Mouse (Mus musculus) MEL (cell line): ENCODE results near the gene Gm45623. TPM values are rescaled to one million over a fixed set of nuclear protein-coding genes. Genes with fewer than 3 reads are reported as not detected.

ENCODE experiments used
- DNase-seq: peaks from one replicate; pipeline ENCODE4 v3.0.0; 2011; ENCODE audit warnings: low read depth, low spot score
- H3K27ac ChIP-seq: 2 replicates; pipeline ENCODE4 v1.5.1; 2012; ENCODE audit warnings: low read depth, mild to moderate bottlenecking, control low read depth, low read length, moderate library complexity; ENCODE audit not compliant: control insufficient read depth
- H3K27me3 ChIP-seq, 2 experiments: fragments of 150-350 bp in 1 of 2; sonication (generic) in 1 of 2; 2 replicates each; pipeline ENCODE4 v1.6.1; 2012; ENCODE audit warnings: low read length in 2 of 2, mild to moderate bottlenecking in 2 of 2, improper control_type of control experiment in 1 of 2, moderate library complexity in 1 of 2; ENCODE audit not compliant: insufficient read depth in 2 of 2, control insufficient read depth in 1 of 2
- H3K36me3 ChIP-seq, 2 experiments: 2 replicates each; pipeline ENCODE4 v1.6.1; 2012 to 2014; ENCODE audit warnings: low read length in 2 of 2, improper control_type of control experiment in 1 of 2, inconsistent platforms in 1 of 2, mild to moderate bottlenecking in 1 of 2; ENCODE audit not compliant: insufficient read depth in 2 of 2, control insufficient read depth in 1 of 2
- H3K4me1 ChIP-seq, 2 experiments: fragments of 150-350 bp in 1 of 2; sonication (generic) in 1 of 2; 2 replicates each; pipeline ENCODE4 v1.6.1; 2012; ENCODE audit warnings: low read length in 2 of 2, improper control_type of control experiment in 1 of 2, mild to moderate bottlenecking in 1 of 2; ENCODE audit not compliant: insufficient read depth in 2 of 2, control insufficient read depth in 1 of 2
- H3K4me3 ChIP-seq, 2 experiments: fragments of 150-350 bp in 1 of 2; sonication (generic) in 1 of 2; 2 replicates each; pipeline ENCODE4 v1.5.1; 2012; ENCODE audit warnings: low read depth in 2 of 2, low read length in 2 of 2, mild to moderate bottlenecking in 2 of 2, moderate library complexity in 2 of 2, control low read depth in 1 of 2, improper control_type of control experiment in 1 of 2; ENCODE audit not compliant: control insufficient read depth in 1 of 2, insufficient read depth in 1 of 2
- H3K79me2 ChIP-seq: 2 replicates; pipeline ENCODE4 v1.6.1; 2012; ENCODE audit warnings: mild to moderate bottlenecking, low read length, moderate library complexity; ENCODE audit not compliant: control insufficient read depth, poor library complexity, insufficient read depth
- H3K9ac ChIP-seq: 2 replicates; pipeline ENCODE4 v1.6.1; 2012; ENCODE audit warnings: low read depth, mild to moderate bottlenecking, control low read depth, low read length, moderate library complexity; ENCODE audit not compliant: control insufficient read depth, poor library complexity, severe bottlenecking
- H3K9me3 ChIP-seq: fragments of 150-350 bp; sonication (generic); replicated peaks from 2 replicates; pipeline ENCODE4 v1.6.1; 2012; ENCODE audit warnings: mild to moderate bottlenecking, low read length, improper control_type of control experiment, moderate library complexity; ENCODE audit not compliant: insufficient read depth
- BHLHE40 ChIP-seq: IDR thresholded peaks from 2 replicates; pipeline ENCODE4 v1.6.1; 2012; ENCODE audit warnings: low read depth, mild to moderate bottlenecking, inconsistent platforms, low read length, improper control_type of control experiment, borderline replicate concordance
- CHD1 ChIP-seq: IDR thresholded peaks from 2 replicates; pipeline ENCODE4 v1.6.1; 2012; ENCODE audit warnings: low read depth, mild to moderate bottlenecking, inconsistent platforms, low read length, improper control_type of control experiment
- CHD2 ChIP-seq: IDR thresholded peaks from 2 replicates; pipeline ENCODE4 v1.6.1; 2011; ENCODE audit warnings: low read length, improper control_type of control experiment
- GATA1 ChIP-seq: IDR thresholded peaks from 2 replicates; pipeline ENCODE4 v1.6.1; 2011; ENCODE audit warnings: low read depth, low read length, improper control_type of control experiment
- JUND ChIP-seq: IDR thresholded peaks from 2 replicates; pipeline ENCODE4 v1.6.1; 2011; ENCODE audit warnings: low read depth, mild to moderate bottlenecking, improper control_type of control experiment, low read length
- KAT2A ChIP-seq: conservative IDR thresholded peaks from 2 replicates; pipeline ENCODE4 v1.6.1; 2012; ENCODE audit warnings: low read depth, low read length, improper control_type of control experiment, inconsistent platforms
- MAZ ChIP-seq: IDR thresholded peaks from 2 replicates; pipeline ENCODE4 v1.6.1; 2012; ENCODE audit warnings: low read depth, mild to moderate bottlenecking, inconsistent platforms, low read length, improper control_type of control experiment
- MYB ChIP-seq: IDR thresholded peaks from 2 replicates; pipeline ENCODE4 v1.6.1; 2011; ENCODE audit warnings: mild to moderate bottlenecking, low read depth, low read length, improper control_type of control experiment
- NELFE ChIP-seq: IDR thresholded peaks from 2 replicates; pipeline ENCODE4 v1.6.1; 2011; ENCODE audit warnings: low read depth, low read length, improper control_type of control experiment
- POLR2A ChIP-seq, 2 experiments: IDR thresholded peaks; 2 replicates each; pipeline ENCODE4 v1.6.1; 2011 to 2012; ENCODE audit warnings: low read length in 2 of 2, mild to moderate bottlenecking in 2 of 2, control low read depth in 1 of 2, improper control_type of control experiment in 1 of 2, low read depth in 1 of 2, moderate library complexity in 1 of 2; ENCODE audit not compliant: control insufficient read depth in 1 of 2, insufficient read depth in 1 of 2, poor library complexity in 1 of 2
- RAD21 ChIP-seq: IDR thresholded peaks from 2 replicates; pipeline ENCODE4 v1.6.1; 2011; ENCODE audit warnings: mild to moderate bottlenecking, low read depth, low read length, improper control_type of control experiment
- RCOR1 ChIP-seq: IDR thresholded peaks from 2 replicates; pipeline ENCODE4 v1.6.1; 2012; ENCODE audit warnings: low read depth, mild to moderate bottlenecking, inconsistent platforms, low read length, improper control_type of control experiment
- SMC3 ChIP-seq: IDR thresholded peaks from 2 replicates; pipeline ENCODE4 v1.6.1; 2011; ENCODE audit warnings: low read depth, low read length, improper control_type of control experiment
- TAL1 ChIP-seq: IDR thresholded peaks from 2 replicates; pipeline ENCODE4 v1.6.1; 2012; ENCODE audit warnings: mild to moderate bottlenecking, inconsistent platforms, low read length, moderate library complexity, mixed read lengths
- TCF12 ChIP-seq: IDR thresholded peaks from 2 replicates; pipeline ENCODE4 v1.6.1; 2014; ENCODE audit warnings: low read depth, mild to moderate bottlenecking, inconsistent platforms, low read length, improper control_type of control experiment, moderate library complexity
- UBTF ChIP-seq: IDR thresholded peaks from 2 replicates; pipeline ENCODE4 v1.6.1; 2012; ENCODE audit warnings: low read depth, mild to moderate bottlenecking, inconsistent platforms, low read length, improper control_type of control experiment, moderate library complexity, borderline replicate concordance; ENCODE audit not compliant: insufficient read depth
- USF1 ChIP-seq: IDR thresholded peaks from 2 replicates; pipeline ENCODE4 v1.6.1; 2014; ENCODE audit warnings: low read depth, mild to moderate bottlenecking, inconsistent platforms, low read length, improper control_type of control experiment, moderate library complexity
- ZKSCAN1 ChIP-seq: IDR thresholded peaks from 2 replicates; pipeline ENCODE4 v1.6.1; 2012; ENCODE audit warnings: low read depth, mild to moderate bottlenecking, inconsistent platforms, low read length, improper control_type of control experiment, moderate library complexity
- polyA plus RNA-seq, 2 experiments: library from polyadenylated mRNA; stranded (reverse) in 1 of 2; unstranded in 1 of 2; fragments of >175 nt in 1 of 2; fragments of >200 nt in 1 of 2; gene quantifications; 2 replicates each; pipeline versions ENCODE4 v1.2.1 to v1.2.4; 2012; ENCODE audit warnings: low replicate concordance in 2 of 2, low read depth in 1 of 2; ENCODE audit not compliant: insufficient read length in 2 of 2, insufficient read depth in 1 of 2, missing spikeins in 1 of 2
- total RNA-seq: library from RNA; depleted of rRNA; stranded (reverse); fragments of 300-350 nt; gene quantifications from 2 replicates; pipeline ENCODE4 v1.2.3, GENCODE M21; 2012

Gm45623 gene
- total and polyA plus RNA-seq, 3 experiments: not detected

DNA sequence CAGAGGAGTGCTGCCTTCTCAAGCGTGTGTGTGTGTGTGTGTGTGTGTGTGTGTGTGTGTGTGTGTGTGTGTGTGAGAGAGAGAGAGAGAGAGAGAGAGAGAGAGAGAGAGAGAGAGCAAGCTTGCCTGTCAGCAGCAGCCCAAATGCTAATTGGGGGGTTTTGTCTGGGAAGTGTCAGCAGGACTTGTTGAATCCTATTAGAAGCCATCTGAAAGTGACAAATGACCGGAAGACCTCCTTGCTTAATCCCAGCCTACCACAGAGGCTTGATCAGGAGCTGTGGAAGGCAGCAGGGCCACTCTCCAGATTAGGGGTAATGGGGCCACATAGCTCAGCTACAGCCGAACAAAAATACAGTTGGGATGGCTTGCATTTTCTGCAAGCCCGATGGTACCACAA, 15.8 kb upstream of the Gm45623 start:
- no peak for DNase-seq
- H3K4me1 ChIP-seq: no peaks in the 10 kb centered on the region
- no peaks in the 10 kb centered on the region for H3K36me3 ChIP-seq
- TF ChIP-seq CHD1: no peak
- TF ChIP-seq RAD21: no peak
- no peaks in the 10 kb centered on the region for H3K27me3 ChIP-seq
- no peak overlapping the region for H3K4me3 ChIP-seq
- H3K79me2 ChIP-seq: no peaks in the 10 kb centered on the region
- H3K27ac ChIP-seq: no peak overlapping the region
- H3K9me3 ChIP-seq: no peaks in the 10 kb centered on the region
- no peak overlapping the region for H3K9ac ChIP-seq

DNA sequence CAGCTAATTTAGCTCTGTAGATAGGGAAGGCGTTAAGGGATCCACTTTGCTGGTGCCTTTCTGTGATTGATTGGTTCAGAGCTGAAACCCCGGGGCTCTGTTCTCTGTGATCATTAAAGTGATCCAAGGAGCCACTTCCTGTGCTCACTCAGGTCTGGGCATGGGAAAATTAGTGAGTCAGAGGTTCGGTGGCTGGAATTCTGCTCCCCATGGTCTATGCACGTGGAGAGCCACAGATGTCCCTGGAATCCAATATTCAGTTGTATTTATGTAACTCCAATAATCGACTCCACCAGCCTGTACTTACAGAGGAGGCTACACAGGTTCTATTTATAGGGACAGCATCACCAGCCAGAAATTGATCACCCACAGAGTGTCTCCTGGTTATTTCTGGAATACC, 12.6 kb upstream of the Gm45623 start:
- TF ChIP-seq RCOR1 (no peak), NELFE (no peak), TCF12 (no peak), GATA1 (no peak), POLR2A (IDR thresholded peaks at IDR 0.05; ENCODE audit: control insufficient read depth in 1 of 2, insufficient read depth in 1 of 2, low read depth in 1 of 2, low read length in 2 of 2, poor library complexity in 1 of 2) (no peak), CHD2 (no peak), TAL1 (no peak), MYB (no peak), ZKSCAN1 (no peak), KAT2A (no peak), MAZ (no peak), CHD1 (no peak), USF1 (no peak), BHLHE40 (no peak), UBTF (no peak), JUND (no peak), SMC3 (no peak)
- H3K79me2 ChIP-seq: no peaks in the 10 kb centered on the region
- no peak overlapping the region for H3K27ac ChIP-seq
- no peaks in the 10 kb centered on the region for H3K36me3 ChIP-seq
- no peaks in the 10 kb centered on the region for H3K9me3 ChIP-seq
- H3K4me1 ChIP-seq: no peaks in the 10 kb centered on the region
- DNase-seq: no peak
- no peaks in the 10 kb centered on the region for H3K27me3 ChIP-seq
- no peak overlapping the region for H3K4me3 ChIP-seq
- H3K9ac ChIP-seq: no peak overlapping the region
